Mouse (Mus musculus) erythroblast, embryonic 14.5 days (primary cell): ENCODE results near the gene Mpnd.

ENCODE experiments used
- GATA1 ChIP-seq: IDR thresholded peaks from 2 replicates; pipeline ENCODE4 v1.6.1; 2012; ENCODE audit warnings: low read length, inconsistent platforms, mixed read lengths
- TAL1 ChIP-seq: IDR thresholded peaks from 3 replicates; pipeline ENCODE4 v1.6.1; 2012; ENCODE audit warnings: low read length, inconsistent platforms, mixed read lengths

- TF ChIP-seq GATA1, result no peak
- TF ChIP-seq TAL1, result no peak
These were observed 1.4 kb downstream of the Mpnd start for GRCm38 (mm10) chr17:56006956-56007355.
